Mouse (Mus musculus) E14TG2a.4 (cell line): ENCODE measurements around the gene Gm28042.

Experiments
- CTCF ChIP-seq: conservative IDR thresholded peaks from 2 replicates; pipeline ENCODE4 v1.5.1; 2014; ENCODE audit warnings: low read length
- POU5F1 ChIP-seq: IDR thresholded peaks from 2 replicates; pipeline ENCODE4 v1.6.1; 2014; ENCODE audit warnings: low read length, borderline replicate concordance

DNA sequence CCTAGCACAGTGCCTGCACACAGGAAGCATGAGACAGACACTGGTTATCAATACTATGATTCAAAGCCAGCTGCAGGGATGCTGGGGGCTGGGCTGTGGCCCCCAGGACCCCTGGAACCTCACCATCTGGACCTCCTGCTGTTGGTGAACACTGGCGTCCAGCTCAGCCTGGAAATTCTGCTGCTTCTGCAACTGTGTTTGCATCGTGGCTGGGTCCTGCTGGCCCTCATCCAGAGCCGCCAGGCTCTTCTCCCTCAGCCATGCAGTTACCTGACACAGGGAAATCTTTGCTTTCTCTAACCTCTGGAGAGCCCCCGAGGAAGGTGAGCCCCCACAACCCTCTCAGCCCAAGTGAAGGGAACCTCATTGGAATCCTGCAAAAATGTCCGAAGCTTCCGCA is 24.1 kb downstream of the Gm28042 start:
- TF ChIP-seq CTCF (no peak), POU5F1 (no peak)
